Mouse (Mus musculus): ENCODE measurements around the gene Med11. TPM values are rescaled to one million over a fixed set of nuclear protein-coding genes. Genes with fewer than 3 reads are reported as not detected.
"Not testable (repeated sequence)": the region's sequence is repeated elsewhere in the genome, so short reads cannot be mapped to it uniquely, and the experiment has no call there.

Gene Med11
- polyA plus RNA-seq, 1 experiment from 2014 or later = 22.6 TPM

GRCm38 (mm10) chr11:70469764-70470163, 18.0 kb downstream of the Med11 start:
- 81% methylated on average over 3 of the region's 3 CpGs for WGBS
- H3K9me3 ChIP-seq (replicated peaks) = no peaks in the 10 kb centered on the region
- H3K9ac ChIP-seq = no peak overlapping the region
- peaks cover 16% of the 10 kb centered on the region for H3K27me3 ChIP-seq (replicated peaks)
- no peak overlapping the region for H3K4me2 ChIP-seq
- no peak overlapping the region for H3K27ac ChIP-seq (ENCODE audit: poor library complexity, severe bottlenecking)
- H3K4me3 ChIP-seq = no peak overlapping the region
- H3K4me1 ChIP-seq (replicated peaks) = peaks cover 24% of the 10 kb centered on the region
- no peaks in the 10 kb centered on the region for H3K36me3 ChIP-seq
- ATAC-seq (ENCODE audit: insufficient number of reproducible peaks, low FRiP score) = no peak

DNA sequence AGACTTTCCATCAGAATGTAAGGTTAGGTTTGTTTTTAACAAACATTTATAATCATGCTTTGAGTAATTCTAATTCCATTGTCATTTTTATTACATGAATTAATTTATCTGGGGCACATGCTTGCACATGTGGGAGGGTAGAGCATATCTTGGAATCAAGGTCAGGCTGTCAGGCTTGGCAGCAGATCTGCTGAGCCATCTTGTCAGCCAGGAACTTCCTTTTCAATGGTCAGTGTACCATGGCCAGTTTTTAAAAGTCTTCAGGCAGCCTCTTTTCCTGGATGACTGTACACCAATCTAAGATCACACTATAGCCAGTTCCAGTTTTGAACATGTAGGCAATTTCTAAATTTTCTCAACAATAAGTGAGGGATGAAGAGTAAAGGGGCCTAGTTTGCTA, 21.0 kb downstream of the Med11 start:
- Histone ChIP-seq H3K4me3 (no peak overlapping the region), H3K9ac (no peak overlapping the region), H3K4me2 (no peak overlapping the region), H3K27me3 (replicated peaks) (no peaks in the 10 kb centered on the region), H3K9me3 (replicated peaks) (no peaks in the 10 kb centered on the region), H3K36me3 (no peaks in the 10 kb centered on the region), H3K4me1 (replicated peaks) (peaks cover 12% of the 10 kb centered on the region; the same call in 1 of the 2 replicates), H3K27ac (ENCODE audit: poor library complexity, severe bottlenecking) (no peak overlapping the region)
- ATAC-seq (ENCODE audit: insufficient number of reproducible peaks, low FRiP score) = no peak

DNA sequence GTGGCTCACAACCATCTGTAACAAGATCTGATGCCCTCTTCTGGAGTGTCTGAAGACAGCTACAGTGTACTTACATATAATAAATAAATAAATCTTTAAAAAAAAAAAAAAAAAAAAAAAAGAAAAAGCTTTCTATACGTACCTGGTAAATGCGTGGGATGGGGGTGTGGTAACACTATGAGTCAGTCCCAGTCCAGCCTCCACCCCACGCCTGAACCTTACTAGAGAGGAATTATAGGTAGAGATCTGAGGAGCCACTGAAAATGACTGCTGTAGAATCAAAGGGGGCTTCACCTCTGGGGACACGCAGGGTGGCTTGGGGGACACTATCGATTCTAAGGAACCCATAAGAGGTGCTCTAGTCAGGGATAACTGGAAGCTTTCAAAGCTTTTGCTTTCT, 21.6 kb downstream of the Med11 start:
- H3K27me3 ChIP-seq (replicated peaks); ATAC-seq (ENCODE audit: insufficient number of reproducible peaks, low FRiP score); H3K9ac ChIP-seq; H3K27ac ChIP-seq (ENCODE audit: poor library complexity, severe bottlenecking); H3K4me2 ChIP-seq; H3K36me3 ChIP-seq; H3K4me3 ChIP-seq; H3K9me3 ChIP-seq (replicated peaks): not testable (repeated sequence)
- H3K4me1 ChIP-seq (replicated peaks) = peaks cover 12% of the 10 kb centered on the region; the same call in 1 of the 2 replicates
- WGBS = 77% methylated on average over 5 of the region's 5 CpGs

DNA sequence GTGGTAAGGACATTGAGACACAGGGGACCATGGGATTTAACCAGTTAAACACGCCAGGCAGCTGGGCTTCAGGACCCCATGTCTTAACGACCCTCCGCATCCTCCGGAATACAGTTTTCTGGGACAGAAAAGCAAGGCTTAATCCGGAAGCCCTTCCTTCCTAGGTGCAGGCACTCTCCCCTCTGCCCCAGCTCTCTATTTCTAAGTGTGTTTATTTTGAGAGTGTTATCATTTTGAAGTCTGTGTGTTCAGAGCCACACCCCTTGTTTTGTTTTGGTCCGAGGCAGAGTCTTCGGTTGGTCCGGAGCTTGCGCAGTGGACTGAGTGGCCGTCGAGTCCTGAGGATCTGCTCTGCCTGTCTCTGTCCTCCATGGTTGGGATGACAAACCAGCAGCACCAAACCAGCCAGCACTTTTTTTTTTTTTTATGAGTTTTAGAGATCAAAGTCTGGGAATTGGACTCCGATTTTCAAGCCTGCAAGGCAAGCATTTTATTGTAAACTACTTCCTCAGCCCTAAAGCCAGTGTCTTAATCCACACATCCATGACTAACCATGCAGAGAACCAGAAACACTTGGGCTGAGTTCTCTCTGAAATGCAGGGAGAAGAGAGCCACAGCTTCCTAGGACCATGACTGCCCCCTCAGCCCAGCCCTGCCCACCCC, 23.3 kb downstream of the Med11 start:
- WGBS = 56% methylated on average over 12 of the region's 12 CpGs

GRCm38 (mm10) chr11:70485498-70485897, 33.8 kb downstream of the Med11 start:
- Histone ChIP-seq H3K27ac (ENCODE audit: poor library complexity, severe bottlenecking) (no peak overlapping the region), H3K36me3 (no peaks in the 10 kb centered on the region), H3K27me3 (replicated peaks) (no peaks in the 10 kb centered on the region), H3K4me2 (no peak overlapping the region), H3K9ac (no peak overlapping the region), H3K4me3 (no peak overlapping the region), H3K4me1 (replicated peaks) (no peaks in the 10 kb centered on the region), H3K9me3 (replicated peaks) (no peaks in the 10 kb centered on the region)
- ATAC-seq (ENCODE audit: insufficient number of reproducible peaks, low FRiP score) = no peak
- WGBS = 47% methylated on average over 2 of the region's 2 CpGs

More for the DNA sequence above, 23.3 kb downstream of the Med11 start:
- no peak overlapping the region for H3K27ac ChIP-seq (ENCODE audit: poor library complexity, severe bottlenecking)
- H3K4me1 ChIP-seq (replicated peaks) = peaks cover 4% of the 10 kb centered on the region; the same call in 1 of the 2 replicates
- no peak for ATAC-seq (ENCODE audit: insufficient number of reproducible peaks, low FRiP score)
- no peak overlapping the region for H3K4me3 ChIP-seq
- H3K9me3 ChIP-seq (replicated peaks) = no peaks in the 10 kb centered on the region
- no peak overlapping the region for H3K9ac ChIP-seq
- H3K27me3 ChIP-seq (replicated peaks) = no peaks in the 10 kb centered on the region
- H3K36me3 ChIP-seq = no peaks in the 10 kb centered on the region
- H3K4me2 ChIP-seq = no peak overlapping the region

- no peak overlapping the region for H3K4me2 ChIP-seq
- H3K27me3 ChIP-seq (replicated peaks) = no peaks in the 10 kb centered on the region
- 25% methylated on average over 4 of the region's 4 CpGs for WGBS
- no peak overlapping the region for H3K27ac ChIP-seq (ENCODE audit: poor library complexity, severe bottlenecking)
- H3K4me1 ChIP-seq (replicated peaks) = no peaks in the 10 kb centered on the region
- no peak for ATAC-seq (ENCODE audit: insufficient number of reproducible peaks, low FRiP score)
- no peaks in the 10 kb centered on the region for H3K9me3 ChIP-seq (replicated peaks)
- no peak overlapping the region for H3K9ac ChIP-seq
- H3K36me3 ChIP-seq = no peaks in the 10 kb centered on the region
- H3K4me3 ChIP-seq = no peak overlapping the region
Observed at GRCm38 (mm10) chr11:70487816-70488215, 36.1 kb downstream of the Med11 start.

DNA sequence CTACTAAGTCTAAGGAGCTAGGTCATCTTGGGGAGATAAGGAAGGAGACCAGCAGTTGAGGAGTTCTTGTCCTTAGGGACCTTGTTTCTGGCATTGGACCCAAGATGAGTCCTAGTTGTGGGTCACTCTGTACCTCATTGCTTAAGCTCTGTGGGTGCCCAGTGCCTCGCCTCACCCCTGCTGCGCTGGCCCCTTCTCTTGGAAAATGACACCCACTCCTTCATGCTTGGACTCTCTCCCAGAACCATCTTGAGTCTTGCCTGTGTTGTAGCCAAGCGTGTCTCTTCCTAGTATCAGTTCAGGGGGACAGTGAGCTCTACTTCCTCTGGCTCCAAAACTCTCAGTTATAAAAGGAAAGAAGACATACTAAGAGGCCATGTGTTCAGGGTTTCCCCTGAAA, 37.4 kb downstream of the Med11 start:
- H3K27me3 ChIP-seq (replicated peaks) = no peaks in the 10 kb centered on the region
- no peak for ATAC-seq (ENCODE audit: insufficient number of reproducible peaks, low FRiP score)

GRCm38 (mm10) chr11:70489684-70490083, 38.0 kb downstream of the Med11 start:
- WGBS = 83% methylated on average over 6 of the region's 6 CpGs

More for the DNA sequence above, 37.4 kb downstream of the Med11 start:
- Histone ChIP-seq H3K27ac (ENCODE audit: poor library complexity, severe bottlenecking) (no peak overlapping the region), H3K9me3 (replicated peaks) (no peaks in the 10 kb centered on the region), H3K4me1 (replicated peaks) (no peaks in the 10 kb centered on the region), H3K4me3 (no peak overlapping the region), H3K36me3 (no peaks in the 10 kb centered on the region), H3K9ac (no peak overlapping the region), H3K4me2 (no peak overlapping the region)
- WGBS = 84% methylated on average over 3 of the region's 3 CpGs

DNA sequence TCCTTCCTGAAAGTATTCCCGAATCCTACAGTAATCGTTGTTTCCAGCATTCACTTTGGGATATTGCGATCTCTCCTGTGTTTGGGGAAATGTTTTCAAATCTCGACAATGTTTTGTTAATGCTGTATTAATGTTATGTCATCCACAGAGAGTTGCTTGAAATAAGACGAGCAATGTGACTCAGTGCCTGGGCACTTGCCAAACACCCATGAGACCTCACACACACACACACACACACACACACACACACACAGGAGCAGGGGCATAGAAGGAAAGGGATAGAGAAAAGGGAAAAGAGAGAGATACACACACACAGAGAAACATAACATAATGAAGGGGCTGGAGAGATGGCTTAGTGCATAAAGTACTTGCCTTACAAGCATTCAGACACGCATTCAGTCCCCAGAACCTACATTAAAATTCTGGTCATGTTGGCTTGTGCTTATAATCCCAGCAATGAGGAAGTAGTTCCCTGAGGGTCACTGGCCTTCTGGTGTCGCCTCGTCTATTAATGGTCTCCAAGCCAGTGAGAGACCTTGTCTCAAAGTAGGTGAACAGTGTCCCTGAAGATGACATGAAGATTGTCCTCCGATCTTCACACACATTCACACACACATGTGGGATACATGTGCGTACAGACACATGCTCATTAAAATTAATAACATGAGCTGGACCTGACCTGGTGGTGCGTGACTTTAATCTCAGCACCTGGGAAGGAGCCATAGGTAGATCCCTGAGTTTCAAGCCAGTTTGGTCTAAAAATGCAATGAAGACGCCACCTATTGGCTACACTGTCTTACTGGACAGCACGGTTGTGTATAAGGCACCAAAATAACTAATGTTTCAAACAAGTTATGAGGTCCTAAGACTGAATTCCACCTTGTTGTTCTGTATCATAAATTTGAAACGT, 48.1 kb downstream of the Med11 start:
- Histone ChIP-seq H3K9me3 (replicated peaks) (no peaks in the 10 kb centered on the region), H3K4me2 (no peak overlapping the region), H3K4me1 (replicated peaks) (no peaks in the 10 kb centered on the region), H3K36me3 (no peaks in the 10 kb centered on the region), H3K4me3 (no peak overlapping the region), H3K27ac (ENCODE audit: poor library complexity, severe bottlenecking) (no peak overlapping the region), H3K9ac (no peak overlapping the region), H3K27me3 (replicated peaks) (peaks cover 4% of the 10 kb centered on the region; the same call in 1 of the 2 replicates)
- WGBS = 67% methylated on average over 14 of the region's 14 CpGs
- ATAC-seq (ENCODE audit: insufficient number of reproducible peaks, low FRiP score) = no peak

More at GRCm38 (mm10) chr11:70489684-70490083, 38.0 kb downstream of the Med11 start:
- Histone ChIP-seq H3K4me3 (no peak overlapping the region), H3K4me2 (no peak overlapping the region), H3K4me1 (replicated peaks) (no peaks in the 10 kb centered on the region), H3K9me3 (replicated peaks) (no peaks in the 10 kb centered on the region), H3K27ac (ENCODE audit: poor library complexity, severe bottlenecking) (no peak overlapping the region), H3K27me3 (replicated peaks) (no peaks in the 10 kb centered on the region), H3K36me3 (no peaks in the 10 kb centered on the region), H3K9ac (no peak overlapping the region)
- ATAC-seq (ENCODE audit: insufficient number of reproducible peaks, low FRiP score) = no peak

- Histone ChIP-seq H3K9me3 (replicated peaks) (no peaks in the 10 kb centered on the region), H3K4me2 (no peak overlapping the region), H3K27ac (ENCODE audit: poor library complexity, severe bottlenecking) (no peak overlapping the region), H3K4me1 (replicated peaks) (0 out of 2 replicates have a peak, but pooled peaks cover 4% of the 10 kb centered on the region), H3K36me3 (no peaks in the 10 kb centered on the region), H3K4me3 (no peak overlapping the region), H3K27me3 (replicated peaks) (peaks cover 7% of the 10 kb centered on the region; the same call in 1 of the 2 replicates), H3K9ac (no peak overlapping the region)
- ATAC-seq (ENCODE audit: insufficient number of reproducible peaks, low FRiP score) = no peak
- 84% methylated on average over 1 of the region's 1 CpGs for WGBS
Observed at GRCm38 (mm10) chr11:70500476-70500812, 48.7 kb downstream of the Med11 start.

- 55% methylated on average over 3 of the region's 3 CpGs for WGBS
Observed at GRCm38 (mm10) chr11:70502018-70502417, 50.3 kb downstream of the Med11 start.

More at GRCm38 (mm10) chr11:70502018-70502417, 50.3 kb downstream of the Med11 start:
- H3K9me3 ChIP-seq (replicated peaks) = no peaks in the 10 kb centered on the region
- H3K4me1 ChIP-seq (replicated peaks) = 0 out of 2 replicates have a peak, but pooled peaks cover 4% of the 10 kb centered on the region
- H3K4me2 ChIP-seq = no peak overlapping the region
- no peak overlapping the region for H3K27ac ChIP-seq (ENCODE audit: poor library complexity, severe bottlenecking)
- peaks cover 8% of the 10 kb centered on the region; the same call in 1 of the 2 replicates for H3K27me3 ChIP-seq (replicated peaks)
- H3K36me3 ChIP-seq = no peaks in the 10 kb centered on the region
- no peak for ATAC-seq (ENCODE audit: insufficient number of reproducible peaks, low FRiP score)
- no peak overlapping the region for H3K4me3 ChIP-seq
- no peak overlapping the region for H3K9ac ChIP-seq

Measured in heart, embryonic 12.5 days (tissue).